Mouse (Mus musculus) embryonic facial prominence, embryonic 11.5 days (tissue): ENCODE results near the gene Gsta2. TPM values are rescaled to one million over a fixed set of nuclear protein-coding genes. Genes with fewer than 3 reads are reported as not detected.
A peak's percentile ranks its signal among the peaks of the same experiment; 100 is the strongest.
"Not testable (repeated sequence)": the region's sequence is repeated elsewhere in the genome, so short reads cannot be mapped to it uniquely, and the experiment has no call there.

Experiments
- ATAC-seq: fragments of 200-750 bp; cut with Nextera tagmentation; replicated peaks from 2 replicates; pipeline ENCODE4 v1.8.0; 2017; ENCODE audit warnings: low read depth; ENCODE audit not compliant: insufficient number of reproducible peaks, low FRiP score, low TSS enrichment
- DNase-seq: peaks from one replicate; pipeline ENCODE4 v3.0.0-alpha.2; 2015; ENCODE audit warnings: low spot score
- H3K27ac ChIP-seq: fragments of 300-500 bp; sonication (generic); replicated peaks from 2 replicates; pipeline ENCODE4 v1.5.1; 2014; ENCODE audit warnings: mild to moderate bottlenecking, low read depth, low read length, control low read depth
- H3K27me3 ChIP-seq: fragments of 300-500 bp; sonication (generic); 2 replicates; pipeline ENCODE4 v1.6.1; 2014; ENCODE audit warnings: mild to moderate bottlenecking, low read length, moderate library complexity, mixed read lengths; ENCODE audit not compliant: control insufficient read depth, insufficient read depth
- H3K36me3 ChIP-seq: fragments of 300-500 bp; sonication (generic); replicated peaks from 2 replicates; pipeline ENCODE4 v1.6.1; 2014; ENCODE audit warnings: low read depth, mild to moderate bottlenecking, low read length, moderate library complexity, mixed read lengths; ENCODE audit not compliant: control insufficient read depth, insufficient read depth
- H3K4me1 ChIP-seq: fragments of 300-500 bp; sonication (generic); 2 replicates; pipeline ENCODE4 v1.6.1; 2014; ENCODE audit warnings: low read length, mixed read lengths; ENCODE audit not compliant: control insufficient read depth, insufficient read depth
- H3K4me2 ChIP-seq: fragments of 300-500 bp; sonication (generic); 2 replicates; pipeline ENCODE4 v1.6.1; 2014; ENCODE audit warnings: low read depth, mild to moderate bottlenecking, control low read depth, low read length, moderate library complexity
- H3K4me3 ChIP-seq: fragments of 300-500 bp; sonication (generic); 2 replicates; pipeline ENCODE4 v1.5.1; 2014; ENCODE audit warnings: low read depth, low read length, control low read depth
- H3K9ac ChIP-seq: fragments of 300-500 bp; sonication (generic); replicated peaks from 2 replicates; pipeline ENCODE4 v1.6.1; 2014; ENCODE audit warnings: mild to moderate bottlenecking, control low read depth, low read length
- H3K9me3 ChIP-seq: fragments of 300-500 bp; sonication (generic); replicated peaks from 2 replicates; pipeline ENCODE4 v1.6.1; 2016; ENCODE audit warnings: mild to moderate bottlenecking, low read length, inconsistent platforms, mixed read lengths; ENCODE audit not compliant: control insufficient read depth
- WGBS: fragments of 180-500 bp; shearing (Covaris S2); extraction: QIAGEN DNeasy Blood & Tissue Kit; methylation state at CpG from one replicate; pipeline ENCODE4 v1.1.7; 2014; 5-methylcytosine and 5-hydroxymethylcytosine counted together
- polyA plus RNA-seq: library from polyadenylated mRNA; unstranded; fragments of >200 nt; fragmentation: Nextera tagmentation; extraction: Ambion mirVana; gene quantifications from 2 replicates; pipeline ENCODE4 v1.2.1, GENCODE M21; 2014

Gene Gsta2
- polyA plus RNA-seq, 1 experiment from 2014 or later = not detected

DNA sequence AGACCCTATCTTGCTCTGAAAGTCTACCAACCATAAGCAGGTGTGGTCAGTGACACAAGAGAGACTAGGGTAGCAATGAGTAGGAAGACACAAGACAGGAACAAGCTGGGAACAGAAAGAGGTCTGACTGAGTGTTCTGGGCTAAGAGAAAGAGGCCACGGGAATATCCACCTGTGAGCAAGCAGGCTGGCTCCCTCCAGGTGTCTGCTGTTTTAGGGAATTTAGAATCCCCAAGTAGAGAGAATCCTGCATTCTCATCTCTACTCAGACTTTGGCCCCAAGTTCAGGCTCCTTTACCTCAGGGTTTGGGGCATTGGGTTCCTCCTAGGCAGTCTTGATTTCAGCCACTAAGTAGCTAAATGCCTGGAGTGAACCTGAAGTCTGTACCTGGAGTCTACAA is 28.3 kb downstream of the Gsta2 start, which contains the start of gene Omt2b:
TSS of gene Omt2b (plus strand) at position 301 of the 400 bp plus-strand sequence.
- DNase-seq, H3K4me3 ChIP-seq, H3K4me1 ChIP-seq, H3K9ac ChIP-seq, H3K27me3 ChIP-seq, H3K4me2 ChIP-seq, H3K27ac ChIP-seq, H3K9me3 ChIP-seq, H3K36me3 ChIP-seq, ATAC-seq: not testable (repeated sequence)
- 88% methylated on average over 1 of the region's 1 CpGs for WGBS

DNA sequence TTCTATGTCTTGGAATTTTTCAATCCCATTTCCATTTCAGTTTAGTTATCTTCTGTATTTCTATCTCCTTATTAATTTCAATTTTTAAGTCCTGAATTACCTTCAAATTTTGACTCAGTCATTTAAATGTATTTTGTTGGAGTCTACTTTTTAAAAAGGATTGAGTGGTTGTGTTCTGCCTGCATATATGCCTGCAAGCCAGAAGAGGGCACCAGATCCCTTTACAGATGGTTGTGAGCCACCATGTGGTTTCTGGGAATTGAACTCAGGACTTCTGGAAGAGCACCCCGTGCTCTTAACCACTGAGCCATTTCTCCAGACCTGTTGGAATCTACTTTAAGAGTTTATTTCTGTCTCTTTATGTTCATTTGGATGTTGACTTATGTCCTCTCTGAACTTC is 36.1 kb downstream of the Gsta2 start:
- no peak overlapping the region for H3K4me3 ChIP-seq
- no peak overlapping the region for H3K9ac ChIP-seq
- no peak overlapping the region for H3K4me2 ChIP-seq
- WGBS = 34% methylated on average over 1 of the region's 1 CpGs
- ATAC-seq (no peak), DNase-seq (no peak)
- H3K36me3 ChIP-seq = no peaks in the 10 kb centered on the region
- no peaks in the 10 kb centered on the region for H3K27me3 ChIP-seq
- no peaks in the 10 kb centered on the region for H3K4me1 ChIP-seq
- no peaks in the 10 kb centered on the region for H3K9me3 ChIP-seq
- H3K27ac ChIP-seq = no peak overlapping the region

GRCm38 (mm10) chr9:78314696-78315095 is 40.9 kb downstream of the Gsta2 start, which contains the start of gene Omt2a:
Omt2a (minus strand) TSS chr9:78314796.
- Histone ChIP-seq H3K4me1 (no peaks in the 10 kb centered on the region), H3K27me3 (no peaks in the 10 kb centered on the region), H3K4me2 (no peak within 1 kb of the TSS), H3K4me3 (no peak within 1 kb of the TSS), H3K36me3 (no peaks in the 10 kb centered on the region), H3K9me3 (no peaks in the 10 kb centered on the region), H3K9ac (no peak within 1 kb of the TSS), H3K27ac (no peak within 1 kb of the TSS)
- no peak for ATAC-seq
- WGBS = 81% methylated on average over 2 of the region's 2 CpGs
- DNase-seq = no peak

DNA sequence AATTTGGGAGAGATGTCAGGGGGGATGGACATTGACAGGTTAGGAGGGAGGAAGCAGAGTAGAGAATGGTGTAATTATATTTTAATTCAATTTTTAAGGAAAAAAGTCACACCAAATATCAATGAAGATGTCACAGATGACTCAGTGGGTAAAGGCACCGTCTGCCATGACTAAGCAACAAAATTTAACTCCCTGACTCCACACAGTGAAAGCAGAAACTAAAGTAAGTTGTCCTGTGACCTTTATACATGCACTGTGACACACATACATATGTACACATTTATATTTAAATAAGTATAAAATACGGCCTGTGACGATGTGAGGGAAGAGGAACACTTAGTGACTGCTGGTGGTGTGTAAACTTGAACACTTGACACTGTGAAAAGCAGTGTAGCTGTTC is 47.5 kb downstream of the Gsta2 start:
- not testable (repeated sequence) for H3K4me1 ChIP-seq, H3K27ac ChIP-seq, ATAC-seq, H3K9me3 ChIP-seq, H3K4me3 ChIP-seq, H3K36me3 ChIP-seq, H3K9ac ChIP-seq, H3K4me2 ChIP-seq, DNase-seq, H3K27me3 ChIP-seq
- 87% methylated on average over 3 of the region's 3 CpGs for WGBS

DNA sequence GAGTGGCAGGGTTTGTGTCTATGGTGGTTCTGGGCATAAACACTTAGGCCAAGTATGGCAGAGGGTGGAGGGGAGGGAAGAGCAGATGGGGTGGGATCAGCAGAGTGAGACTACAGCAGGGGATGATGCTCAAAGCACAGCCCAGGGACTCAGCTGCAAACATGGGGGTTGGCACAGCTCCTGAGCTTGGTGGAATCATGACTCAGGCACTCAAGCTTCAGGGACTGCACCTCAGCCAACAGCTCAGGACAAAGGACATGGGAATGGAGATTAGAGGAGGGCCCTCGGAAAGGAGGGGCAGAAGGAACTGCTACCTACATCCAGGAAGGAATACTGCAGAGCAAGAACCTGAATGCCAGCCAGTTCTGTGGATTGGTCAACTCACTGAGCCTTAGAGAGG is 56.4 kb downstream of the Gsta2 start:
- not testable (repeated sequence) for H3K36me3 ChIP-seq, H3K27me3 ChIP-seq, H3K4me1 ChIP-seq, H3K4me2 ChIP-seq, H3K27ac ChIP-seq, H3K4me3 ChIP-seq, ATAC-seq, DNase-seq, H3K9ac ChIP-seq, H3K9me3 ChIP-seq
- 60% methylated on average over 1 of the region's 1 CpGs for WGBS

- Histone ChIP-seq H3K9me3 (no peaks in the 10 kb centered on the region), H3K4me1 (no peaks in the 10 kb centered on the region), H3K9ac (no peak overlapping the region), H3K27ac (no peak overlapping the region), H3K27me3 (no peaks in the 10 kb centered on the region), H3K36me3 (no peaks in the 10 kb centered on the region), H3K4me3 (no peak overlapping the region), H3K4me2 (no peak overlapping the region)
- ATAC-seq = no peak
- 77% methylated on average over 1 of the region's 1 CpGs for WGBS
- DNase-seq = no peak
These were observed 57.4 kb downstream of the Gsta2 start for GRCm38 (mm10) chr9:78298232-78298631.

DNA sequence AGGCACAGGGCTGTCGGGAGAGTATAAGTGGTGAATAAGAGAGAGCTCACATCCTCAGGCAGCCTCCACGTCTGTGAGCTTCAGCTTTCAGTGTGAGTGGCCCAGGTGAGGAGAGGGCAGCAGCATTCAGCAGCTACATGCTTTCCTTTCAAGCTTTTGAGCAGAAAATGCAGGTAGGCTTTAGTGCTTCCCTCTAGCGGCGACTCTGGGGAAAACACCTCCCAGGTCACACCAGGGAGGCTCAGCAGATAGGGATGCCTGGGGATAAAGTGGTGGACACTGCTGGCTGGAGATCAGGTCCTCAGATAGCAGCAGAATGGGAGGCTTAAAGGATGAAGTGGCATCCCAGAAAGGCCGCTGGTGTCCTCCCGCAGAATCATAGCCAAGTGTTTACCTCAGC is 59.5 kb downstream of the Gsta2 start:
- not testable (repeated sequence) for H3K9ac ChIP-seq, H3K27ac ChIP-seq, H3K36me3 ChIP-seq, ATAC-seq, H3K9me3 ChIP-seq, H3K4me2 ChIP-seq, H3K4me3 ChIP-seq, H3K4me1 ChIP-seq, H3K27me3 ChIP-seq
- peak; percentile 74 for DNase-seq
- WGBS = 13% methylated on average over 6 of the region's 6 CpGs

DNA sequence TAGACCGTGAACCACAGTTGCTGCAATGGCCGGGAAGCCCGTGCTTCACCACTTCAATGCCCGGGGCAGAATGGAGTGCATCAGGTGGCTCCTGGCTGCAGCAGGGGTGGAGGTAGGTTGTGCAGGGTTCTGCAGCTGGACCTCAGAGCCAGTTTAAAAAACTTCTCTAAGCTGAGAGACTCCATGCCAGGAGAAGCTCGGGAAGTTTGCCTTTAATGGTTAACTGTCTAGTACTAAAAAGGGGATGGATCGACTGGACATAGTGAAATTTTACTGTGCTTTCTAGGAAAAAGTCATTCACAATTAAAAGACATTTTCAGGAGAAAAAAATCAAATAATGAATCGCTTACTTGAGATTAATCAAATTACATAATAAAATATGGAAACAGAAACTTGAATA is 60.8 kb downstream of the Gsta2 start:
- 76% methylated on average over 5 of the region's 7 CpGs for WGBS
- not testable (repeated sequence) for H3K27ac ChIP-seq

More for the DNA sequence above, 60.8 kb downstream of the Gsta2 start:
- H3K9ac ChIP-seq, H3K36me3 ChIP-seq, ATAC-seq, H3K27me3 ChIP-seq, H3K4me3 ChIP-seq, H3K4me1 ChIP-seq, DNase-seq, H3K4me2 ChIP-seq, H3K9me3 ChIP-seq: not testable (repeated sequence)
